Mouse (Mus musculus) kidney, embryonic 14.5 days (tissue): ENCODE results near the gene Boll. TPM values are rescaled to one million over a fixed set of nuclear protein-coding genes. Genes with fewer than 3 reads are reported as not detected.

Source experiments
- ATAC-seq: fragments of 200-750 bp; cut with Nextera tagmentation; 2 replicates; pipeline ENCODE4 v1.8.0; 2017; ENCODE audit warnings: moderate number of reproducible peaks, mild to moderate bottlenecking, moderate TSS enrichment, moderate library complexity; ENCODE audit not compliant: low FRiP score, low TSS enrichment
- H3K27ac ChIP-seq: fragments of 300-500 bp; sonication (generic); 2 replicates; pipeline ENCODE4 v1.5.1; 2014; ENCODE audit warnings: low read depth, mild to moderate bottlenecking, low read length, moderate library complexity, mixed read lengths
- H3K27me3 ChIP-seq: fragments of 300-500 bp; sonication (generic); 2 replicates; pipeline ENCODE4 v1.6.1; 2014; ENCODE audit warnings: mild to moderate bottlenecking, low read length; ENCODE audit not compliant: control insufficient read depth, insufficient read depth
- H3K36me3 ChIP-seq: fragments of 300-500 bp; sonication (generic); 2 replicates; pipeline ENCODE4 v1.6.1; 2014; ENCODE audit warnings: low read length, mixed read lengths; ENCODE audit not compliant: control insufficient read depth, insufficient read depth
- H3K4me1 ChIP-seq: fragments of 300-500 bp; sonication (generic); 2 replicates; pipeline ENCODE4 v1.6.1; 2014; ENCODE audit warnings: low read length, mixed read lengths; ENCODE audit not compliant: control insufficient read depth, insufficient read depth
- H3K4me2 ChIP-seq: fragments of 300-500 bp; sonication (generic); replicated peaks from 2 replicates; pipeline ENCODE4 v1.6.1; 2014; ENCODE audit warnings: low read depth, mild to moderate bottlenecking, low read length
- H3K4me3 ChIP-seq: fragments of 300-500 bp; sonication (generic); 2 replicates; pipeline ENCODE4 v1.5.1; 2014; ENCODE audit warnings: mild to moderate bottlenecking, low read length
- H3K9ac ChIP-seq: fragments of 300-500 bp; sonication (generic); 2 replicates; pipeline ENCODE4 v1.6.1; 2014; ENCODE audit warnings: low read depth, mild to moderate bottlenecking, low read length, moderate library complexity
- H3K9me3 ChIP-seq: fragments of 300-500 bp; sonication (generic); 2 replicates; pipeline ENCODE4 v1.6.1; 2016; ENCODE audit warnings: low read length; ENCODE audit not compliant: control insufficient read depth
- WGBS: fragments of 180-500 bp; shearing (Covaris S2); extraction: QIAGEN DNeasy Blood & Tissue Kit; methylation state at CpG from one replicate; pipeline ENCODE4 v1.1.7; 2014; 5-methylcytosine and 5-hydroxymethylcytosine counted together
- polyA plus RNA-seq: library from polyadenylated mRNA; unstranded; fragments of >200 nt; fragmentation: Nextera tagmentation; extraction: Ambion mirVana; gene quantifications from 2 replicates; pipeline ENCODE4 v1.2.1, GENCODE M21; 2014

Boll gene
- polyA plus RNA-seq, 1 experiment from 2014 or later = 0.72 TPM

DNA sequence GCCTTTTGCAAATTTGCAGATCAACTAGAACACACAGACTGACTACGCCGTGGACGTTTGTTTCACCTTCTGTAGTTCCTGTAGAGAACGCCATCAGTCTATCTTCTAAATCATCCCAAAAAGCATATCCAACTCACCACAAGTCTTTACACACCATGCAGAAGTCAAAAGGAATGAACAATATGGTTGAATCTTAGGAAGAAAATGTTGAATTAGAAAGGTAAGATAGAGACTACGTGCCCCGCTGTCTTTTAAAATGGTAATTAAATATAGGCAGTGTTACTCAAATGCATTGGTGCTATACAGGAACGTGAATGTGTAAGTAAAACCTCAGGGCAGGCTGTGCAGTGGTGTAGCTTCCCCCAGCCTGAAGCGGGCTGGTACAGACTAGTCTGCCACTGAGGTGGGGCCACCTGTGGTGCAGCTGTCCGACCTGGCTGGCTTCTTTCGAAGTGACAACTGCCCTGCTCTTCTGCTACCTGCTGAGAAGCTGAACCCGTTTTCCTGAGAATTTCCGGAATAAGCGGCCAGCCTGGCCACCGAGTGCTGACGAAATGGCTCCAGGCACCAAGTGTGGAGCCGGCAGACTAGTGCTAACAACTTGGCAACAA, 128.3 kb downstream of the Boll start:
- Histone ChIP-seq H3K4me1 (peaks cover 12% of the 10 kb centered on the region), H3K9me3 (no peaks in the 10 kb centered on the region), H3K9ac (no peak overlapping the region), H3K4me2 (no peak overlapping the region), H3K27me3 (no peaks in the 10 kb centered on the region), H3K4me3 (no peak overlapping the region), H3K27ac (no peak overlapping the region), H3K36me3 (no peaks in the 10 kb centered on the region)
- 64% methylated on average over 16 of the region's 16 CpGs for WGBS
- ATAC-seq = no peak

GRCm38 (mm10) chr1:55228256-55228884, 134.9 kb downstream of the Boll start:
- H3K27me3 ChIP-seq = no peaks in the 10 kb centered on the region

GRCm38 (mm10) chr1:55227376-55227775, 135.9 kb downstream of the Boll start:
- WGBS = 19% methylated on average over 1 of the region's 1 CpGs
- Histone ChIP-seq H3K9ac (no peak overlapping the region), H3K4me3 (no peak overlapping the region), H3K9me3 (no peaks in the 10 kb centered on the region), H3K27ac (no peak overlapping the region), H3K36me3 (no peaks in the 10 kb centered on the region), H3K4me1 (no peaks in the 10 kb centered on the region), H3K27me3 (no peaks in the 10 kb centered on the region), H3K4me2 (no peak overlapping the region)
- ATAC-seq = no peak

More at GRCm38 (mm10) chr1:55228256-55228884, 134.9 kb downstream of the Boll start:
- Histone ChIP-seq H3K4me3 (no peak overlapping the region), H3K9me3 (no peaks in the 10 kb centered on the region), H3K9ac (no peak overlapping the region), H3K4me2 (no peak overlapping the region), H3K36me3 (no peaks in the 10 kb centered on the region), H3K27ac (no peak overlapping the region), H3K4me1 (no peaks in the 10 kb centered on the region)
- no peak for ATAC-seq
- 83% methylated on average over 8 of the region's 8 CpGs for WGBS

- peak within 1 kb of the TSS; percentile 44 for H3K4me2 ChIP-seq
- peak within 1 kb of the TSS; percentile 51 for H3K4me3 ChIP-seq
- WGBS = 3% methylated on average over 26 of the region's 26 CpGs
- no peaks in the 10 kb centered on the region for H3K27me3 ChIP-seq
- peak; percentile 84 for ATAC-seq
- no peaks in the 10 kb centered on the region for H3K9me3 ChIP-seq
- peak within 1 kb of the TSS; percentile 56 for H3K27ac ChIP-seq
- H3K9ac ChIP-seq = peak within 1 kb of the TSS; percentile 28
- no peaks in the 10 kb centered on the region for H3K36me3 ChIP-seq
- no peaks in the 10 kb centered on the region for H3K4me1 ChIP-seq
Observed at GRCm38 (mm10) chr1:55226011-55226857, 137.0 kb downstream of the Boll start, which contains the start of gene Rftn2. Rftn2 (minus strand) TSS chr1:55226782.

- Histone ChIP-seq H3K4me2 (peak overlapping the region; percentile 44), H3K36me3 (no peaks in the 10 kb centered on the region), H3K27ac (no peak overlapping the region), H3K4me1 (no peaks in the 10 kb centered on the region), H3K4me3 (peak overlapping the region; percentile 51), H3K9me3 (no peaks in the 10 kb centered on the region), H3K9ac (peak overlapping the region; percentile 42; the same call in 1 of the 2 replicates), H3K27me3 (no peaks in the 10 kb centered on the region)
- 31% methylated on average over 3 of the region's 3 CpGs for WGBS
- ATAC-seq = no peak
Observed at GRCm38 (mm10) chr1:55225398-55225797, 137.9 kb downstream of the Boll start.

GRCm38 (mm10) chr1:55224111-55224510, 139.2 kb downstream of the Boll start:
- ATAC-seq = no peak

DNA sequence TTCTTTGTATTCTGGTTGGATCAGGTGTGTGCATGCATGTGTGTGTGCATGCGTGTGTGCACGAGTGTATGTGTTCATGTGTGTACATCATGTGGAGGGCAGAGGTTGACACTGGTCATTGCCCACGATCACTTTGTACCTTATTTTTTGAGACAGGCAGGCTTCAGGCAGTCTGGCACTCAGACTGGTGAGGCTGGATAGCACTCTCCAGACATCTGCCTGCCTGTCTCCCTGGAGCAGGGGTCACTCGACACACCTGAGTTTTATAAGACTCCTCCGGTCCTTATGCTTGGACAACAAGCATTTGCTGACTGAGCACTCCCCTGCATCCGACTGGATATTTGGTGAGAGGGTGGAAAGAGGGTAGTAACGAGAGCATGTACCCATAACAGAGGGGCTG, 140.2 kb downstream of the Boll start:
- no peak for ATAC-seq
- Histone ChIP-seq H3K36me3 (no peaks in the 10 kb centered on the region), H3K9ac (no peak overlapping the region), H3K4me1 (no peaks in the 10 kb centered on the region), H3K9me3 (no peaks in the 10 kb centered on the region), H3K4me3 (no peak overlapping the region), H3K27ac (no peak overlapping the region), H3K4me2 (no peak overlapping the region), H3K27me3 (no peaks in the 10 kb centered on the region)
- WGBS = 78% methylated on average over 7 of the region's 7 CpGs

More at GRCm38 (mm10) chr1:55224111-55224510, 139.2 kb downstream of the Boll start:
- no peak overlapping the region for H3K9ac ChIP-seq
- H3K9me3 ChIP-seq = no peaks in the 10 kb centered on the region
- no peaks in the 10 kb centered on the region for H3K36me3 ChIP-seq
- no peak overlapping the region for H3K27ac ChIP-seq
- H3K4me3 ChIP-seq = no peak overlapping the region
- 74% methylated on average over 11 of the region's 11 CpGs for WGBS
- H3K4me1 ChIP-seq = no peaks in the 10 kb centered on the region
- no peaks in the 10 kb centered on the region for H3K27me3 ChIP-seq
- no peak overlapping the region for H3K4me2 ChIP-seq

GRCm38 (mm10) chr1:55221352-55221751, 141.9 kb downstream of the Boll start:
- no peak for ATAC-seq
- Histone ChIP-seq H3K4me3 (no peak overlapping the region), H3K36me3 (no peaks in the 10 kb centered on the region), H3K9ac (no peak overlapping the region), H3K9me3 (no peaks in the 10 kb centered on the region), H3K4me2 (no peak overlapping the region), H3K27me3 (no peaks in the 10 kb centered on the region), H3K27ac (no peak overlapping the region), H3K4me1 (no peaks in the 10 kb centered on the region)
- WGBS = 89% methylated on average over 4 of the region's 4 CpGs

DNA sequence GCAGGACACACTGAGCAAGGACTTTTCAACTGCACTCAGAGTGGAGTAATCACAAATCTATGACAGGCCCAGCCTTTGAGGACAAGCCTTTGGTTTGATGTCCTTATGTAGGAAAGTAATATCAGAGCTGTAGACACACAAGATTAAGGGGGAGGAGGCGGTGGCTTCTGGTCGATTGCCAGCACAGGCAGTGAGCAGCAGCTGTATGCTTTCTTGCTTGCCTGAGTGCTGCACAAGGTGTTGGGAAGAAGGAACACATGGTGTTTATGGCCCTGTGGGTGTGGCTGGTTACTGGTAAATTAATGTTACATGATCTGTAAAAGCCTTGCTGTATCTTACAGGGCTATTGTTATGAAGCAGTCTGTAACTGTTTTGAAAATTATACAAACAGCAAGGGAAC, 146.1 kb downstream of the Boll start:
- no peak overlapping the region for H3K27ac ChIP-seq
- no peak overlapping the region for H3K4me3 ChIP-seq
- H3K9me3 ChIP-seq = no peaks in the 10 kb centered on the region
- H3K9ac ChIP-seq = no peak overlapping the region
- ATAC-seq = no peak
- H3K36me3 ChIP-seq = no peaks in the 10 kb centered on the region
- WGBS = 19% methylated on average over 2 of the region's 2 CpGs
- no peaks in the 10 kb centered on the region for H3K27me3 ChIP-seq
- H3K4me2 ChIP-seq = no peak overlapping the region
- H3K4me1 ChIP-seq = no peaks in the 10 kb centered on the region
